Mouse (Mus musculus): ENCODE measurements around the gene Ebf1. TPM values are rescaled to one million over a fixed set of nuclear protein-coding genes. Genes with fewer than 3 reads are reported as not detected.

Gene Ebf1
- polyA plus RNA-seq, 1 experiment from 2014 or later = 13.3 TPM

GRCm38 (mm10) chr11:44723950-44724502, 106.9 kb downstream of the Ebf1 start:
- Histone ChIP-seq H3K4me2 (replicated peaks; ENCODE audit: low read depth, low read length) (no peak overlapping the region), H3K4me3 (ENCODE audit: low read depth, low read length) (no peak overlapping the region), H3K27me3 (ENCODE audit: control insufficient read depth, insufficient read depth, low read length) (no peaks in the 10 kb centered on the region), H3K9me3 (ENCODE audit: control insufficient read depth, low read depth, low read length) (no peaks in the 10 kb centered on the region), H3K36me3 (ENCODE audit: control insufficient read depth, insufficient read depth, low read length) (no peaks in the 10 kb centered on the region), H3K27ac (ENCODE audit: low read length) (no peak overlapping the region), H3K9ac (replicated peaks; ENCODE audit: low read depth, low read length) (no peak overlapping the region), H3K4me1 (ENCODE audit: control insufficient read depth, insufficient read depth, low read length) (no peaks in the 10 kb centered on the region)
- WGBS = 84% methylated on average over 6 of the region's 6 CpGs
- no peak for ATAC-seq (ENCODE audit: insufficient number of reproducible peaks, insufficient read depth, low FRiP score, low read depth)

- ATAC-seq (ENCODE audit: insufficient number of reproducible peaks, insufficient read depth, low FRiP score, low read depth) = no peak
- H3K9me3 ChIP-seq (ENCODE audit: control insufficient read depth, low read depth, low read length) = no peaks in the 10 kb centered on the region
- no peaks in the 10 kb centered on the region for H3K27me3 ChIP-seq (ENCODE audit: control insufficient read depth, insufficient read depth, low read length)
- H3K4me2 ChIP-seq (replicated peaks; ENCODE audit: low read depth, low read length) = no peak overlapping the region
- no peak overlapping the region for H3K9ac ChIP-seq (replicated peaks; ENCODE audit: low read depth, low read length)
- H3K4me3 ChIP-seq (ENCODE audit: low read depth, low read length) = no peak overlapping the region
- no peaks in the 10 kb centered on the region for H3K36me3 ChIP-seq (ENCODE audit: control insufficient read depth, insufficient read depth, low read length)
- H3K4me1 ChIP-seq (ENCODE audit: control insufficient read depth, insufficient read depth, low read length) = no peaks in the 10 kb centered on the region
- WGBS = 84% methylated on average over 5 of the region's 5 CpGs
- H3K27ac ChIP-seq (ENCODE audit: low read length) = no peak overlapping the region
Measured at GRCm38 (mm10) chr11:44725732-44726131, 108.6 kb downstream of the Ebf1 start.

GRCm38 (mm10) chr11:44727376-44727775, 110.3 kb downstream of the Ebf1 start:
- Histone ChIP-seq H3K9me3 (ENCODE audit: control insufficient read depth, low read depth, low read length) (no peaks in the 10 kb centered on the region), H3K27ac (ENCODE audit: low read length) (no peak overlapping the region), H3K36me3 (ENCODE audit: control insufficient read depth, insufficient read depth, low read length) (no peaks in the 10 kb centered on the region), H3K4me2 (replicated peaks; ENCODE audit: low read depth, low read length) (no peak overlapping the region), H3K27me3 (ENCODE audit: control insufficient read depth, insufficient read depth, low read length) (no peaks in the 10 kb centered on the region), H3K4me1 (ENCODE audit: control insufficient read depth, insufficient read depth, low read length) (no peaks in the 10 kb centered on the region), H3K9ac (replicated peaks; ENCODE audit: low read depth, low read length) (no peak overlapping the region), H3K4me3 (ENCODE audit: low read depth, low read length) (no peak overlapping the region)
- 71% methylated on average over 3 of the region's 3 CpGs for WGBS
- ATAC-seq (ENCODE audit: insufficient number of reproducible peaks, insufficient read depth, low FRiP score, low read depth) = no peak

- H3K27ac ChIP-seq (ENCODE audit: low read length) = no peak overlapping the region
- no peak overlapping the region for H3K9ac ChIP-seq (replicated peaks; ENCODE audit: low read depth, low read length)
- H3K9me3 ChIP-seq (ENCODE audit: control insufficient read depth, low read depth, low read length) = no peaks in the 10 kb centered on the region
- 78% methylated on average over 2 of the region's 2 CpGs for WGBS
- no peak overlapping the region for H3K4me2 ChIP-seq (replicated peaks; ENCODE audit: low read depth, low read length)
- no peaks in the 10 kb centered on the region for H3K36me3 ChIP-seq (ENCODE audit: control insufficient read depth, insufficient read depth, low read length)
- no peaks in the 10 kb centered on the region for H3K4me1 ChIP-seq (ENCODE audit: control insufficient read depth, insufficient read depth, low read length)
- H3K27me3 ChIP-seq (ENCODE audit: control insufficient read depth, insufficient read depth, low read length) = no peaks in the 10 kb centered on the region
- ATAC-seq (ENCODE audit: insufficient number of reproducible peaks, insufficient read depth, low FRiP score, low read depth) = no peak
- H3K4me3 ChIP-seq (ENCODE audit: low read depth, low read length) = no peak overlapping the region
Measured at GRCm38 (mm10) chr11:44727821-44728220, 110.7 kb downstream of the Ebf1 start.

- no peak overlapping the region for H3K27ac ChIP-seq (ENCODE audit: low read length)
- H3K4me1 ChIP-seq (ENCODE audit: control insufficient read depth, insufficient read depth, low read length) = no peaks in the 10 kb centered on the region
- H3K9ac ChIP-seq (replicated peaks; ENCODE audit: low read depth, low read length) = no peak overlapping the region
- ATAC-seq (ENCODE audit: insufficient number of reproducible peaks, insufficient read depth, low FRiP score, low read depth) = no peak
- no peak overlapping the region for H3K4me3 ChIP-seq (ENCODE audit: low read depth, low read length)
- no peaks in the 10 kb centered on the region for H3K27me3 ChIP-seq (ENCODE audit: control insufficient read depth, insufficient read depth, low read length)
- H3K4me2 ChIP-seq (replicated peaks; ENCODE audit: low read depth, low read length) = no peak overlapping the region
- H3K36me3 ChIP-seq (ENCODE audit: control insufficient read depth, insufficient read depth, low read length) = no peaks in the 10 kb centered on the region
- no peaks in the 10 kb centered on the region for H3K9me3 ChIP-seq (ENCODE audit: control insufficient read depth, low read depth, low read length)
- 77% methylated on average over 2 of the region's 2 CpGs for WGBS
Measured at GRCm38 (mm10) chr11:44728271-44728670, 111.2 kb downstream of the Ebf1 start.

- no peak overlapping the region for H3K4me3 ChIP-seq (ENCODE audit: low read depth, low read length)
- no peak overlapping the region for H3K27ac ChIP-seq (ENCODE audit: low read length)
- no peak overlapping the region for H3K9ac ChIP-seq (replicated peaks; ENCODE audit: low read depth, low read length)
- WGBS = 47% methylated on average over 4 of the region's 4 CpGs
- no peaks in the 10 kb centered on the region for H3K9me3 ChIP-seq (ENCODE audit: control insufficient read depth, low read depth, low read length)
- ATAC-seq (ENCODE audit: insufficient number of reproducible peaks, insufficient read depth, low FRiP score, low read depth) = no peak
- H3K36me3 ChIP-seq (ENCODE audit: control insufficient read depth, insufficient read depth, low read length) = no peaks in the 10 kb centered on the region
- H3K4me2 ChIP-seq (replicated peaks; ENCODE audit: low read depth, low read length) = no peak overlapping the region
- no peaks in the 10 kb centered on the region for H3K4me1 ChIP-seq (ENCODE audit: control insufficient read depth, insufficient read depth, low read length)
- H3K27me3 ChIP-seq (ENCODE audit: control insufficient read depth, insufficient read depth, low read length) = no peaks in the 10 kb centered on the region
Measured at GRCm38 (mm10) chr11:44729931-44730330, 112.8 kb downstream of the Ebf1 start.

GRCm38 (mm10) chr11:44731763-44732162, 114.6 kb downstream of the Ebf1 start:
- Histone ChIP-seq H3K9ac (replicated peaks; ENCODE audit: low read depth, low read length) (no peak overlapping the region), H3K4me3 (ENCODE audit: low read depth, low read length) (no peak overlapping the region), H3K4me1 (ENCODE audit: control insufficient read depth, insufficient read depth, low read length) (no peaks in the 10 kb centered on the region), H3K36me3 (ENCODE audit: control insufficient read depth, insufficient read depth, low read length) (no peaks in the 10 kb centered on the region), H3K27me3 (ENCODE audit: control insufficient read depth, insufficient read depth, low read length) (no peaks in the 10 kb centered on the region), H3K27ac (ENCODE audit: low read length) (no peak overlapping the region), H3K9me3 (ENCODE audit: control insufficient read depth, low read depth, low read length) (no peaks in the 10 kb centered on the region), H3K4me2 (replicated peaks; ENCODE audit: low read depth, low read length) (no peak overlapping the region)
- 87% methylated on average over 2 of the region's 2 CpGs for WGBS
- no peak for ATAC-seq (ENCODE audit: insufficient number of reproducible peaks, insufficient read depth, low FRiP score, low read depth)

- H3K4me1 ChIP-seq (ENCODE audit: control insufficient read depth, insufficient read depth, low read length) = no peaks in the 10 kb centered on the region
- H3K9me3 ChIP-seq (ENCODE audit: control insufficient read depth, low read depth, low read length) = no peaks in the 10 kb centered on the region
- WGBS = 40% methylated on average over 2 of the region's 2 CpGs
- no peak overlapping the region for H3K4me3 ChIP-seq (ENCODE audit: low read depth, low read length)
- H3K4me2 ChIP-seq (replicated peaks; ENCODE audit: low read depth, low read length) = no peak overlapping the region
- H3K27me3 ChIP-seq (ENCODE audit: control insufficient read depth, insufficient read depth, low read length) = no peaks in the 10 kb centered on the region
- H3K9ac ChIP-seq (replicated peaks; ENCODE audit: low read depth, low read length) = no peak overlapping the region
- no peak for ATAC-seq (ENCODE audit: insufficient number of reproducible peaks, insufficient read depth, low FRiP score, low read depth)
- no peaks in the 10 kb centered on the region for H3K36me3 ChIP-seq (ENCODE audit: control insufficient read depth, insufficient read depth, low read length)
- H3K27ac ChIP-seq (ENCODE audit: low read length) = no peak overlapping the region
Measured at GRCm38 (mm10) chr11:44733276-44733675, 116.2 kb downstream of the Ebf1 start.

- Histone ChIP-seq H3K27me3 (ENCODE audit: control insufficient read depth, insufficient read depth, low read length) (no peaks in the 10 kb centered on the region), H3K27ac (ENCODE audit: low read length) (no peak overlapping the region), H3K9me3 (ENCODE audit: control insufficient read depth, low read depth, low read length) (no peaks in the 10 kb centered on the region), H3K4me3 (ENCODE audit: low read depth, low read length) (no peak overlapping the region), H3K9ac (replicated peaks; ENCODE audit: low read depth, low read length) (no peak overlapping the region), H3K4me2 (replicated peaks; ENCODE audit: low read depth, low read length) (no peak overlapping the region), H3K4me1 (ENCODE audit: control insufficient read depth, insufficient read depth, low read length) (no peaks in the 10 kb centered on the region), H3K36me3 (ENCODE audit: control insufficient read depth, insufficient read depth, low read length) (no peaks in the 10 kb centered on the region)
- ATAC-seq (ENCODE audit: insufficient number of reproducible peaks, insufficient read depth, low FRiP score, low read depth) = no peak
- 85% methylated on average over 5 of the region's 5 CpGs for WGBS
Measured at GRCm38 (mm10) chr11:44738046-44738445, 120.9 kb downstream of the Ebf1 start.
